Mouse (Mus musculus) heart, embryonic 12.5 days (tissue): ENCODE measurements around the gene Stk4. TPM values are rescaled to one million over a fixed set of nuclear protein-coding genes. Genes with fewer than 3 reads are reported as not detected.

Experiments used
- ATAC-seq: fragments of 200-750 bp; cut with Nextera tagmentation; 2 replicates; pipeline ENCODE4 v1.8.0; 2017; ENCODE audit warnings: moderate TSS enrichment, moderate library complexity; ENCODE audit not compliant: insufficient number of reproducible peaks, low FRiP score
- H3K27ac ChIP-seq: fragments of 300-500 bp; sonication (generic); 2 replicates; pipeline ENCODE4 v1.5.1; 2016; ENCODE audit warnings: mild to moderate bottlenecking, moderate library complexity; ENCODE audit not compliant: poor library complexity, severe bottlenecking
- H3K27me3 ChIP-seq: fragments of 300-500 bp; sonication (generic); replicated peaks from 2 replicates; pipeline ENCODE4 v1.6.1; 2016; ENCODE audit warnings: mild to moderate bottlenecking, moderate library complexity
- H3K36me3 ChIP-seq: fragments of 300-500 bp; sonication (generic); 2 replicates; pipeline ENCODE4 v1.6.1; 2016; ENCODE audit warnings: mild to moderate bottlenecking, moderate library complexity
- H3K4me1 ChIP-seq: fragments of 300-500 bp; sonication (generic); replicated peaks from 2 replicates; pipeline ENCODE4 v1.6.1; 2016; ENCODE audit warnings: mild to moderate bottlenecking
- H3K4me2 ChIP-seq: fragments of 300-500 bp; sonication (generic); 2 replicates; pipeline ENCODE4 v1.6.1; 2016; ENCODE audit warnings: mild to moderate bottlenecking, moderate library complexity
- H3K4me3 ChIP-seq: fragments of 300-500 bp; sonication (generic); 2 replicates; pipeline ENCODE4 v1.5.1; 2016; ENCODE audit warnings: mild to moderate bottlenecking
- H3K9ac ChIP-seq: fragments of 300-500 bp; sonication (generic); 2 replicates; pipeline ENCODE4 v1.6.1; 2016; ENCODE audit warnings: mild to moderate bottlenecking, moderate library complexity
- H3K9me3 ChIP-seq: fragments of 300-500 bp; sonication (generic); replicated peaks from 2 replicates; pipeline ENCODE4 v1.6.1; 2016; ENCODE audit warnings: mild to moderate bottlenecking, moderate library complexity
- WGBS: fragments of 180-500 bp; shearing (Covaris S2); methylation state at CpG from one replicate; pipeline ENCODE4 v1.1.7; 2016; 5-methylcytosine and 5-hydroxymethylcytosine counted together
- polyA plus RNA-seq: library from polyadenylated mRNA; unstranded; fragments of >200 nt; fragmentation: Nextera tagmentation; extraction: Ambion mirVana; gene quantifications from 2 replicates; pipeline ENCODE4 v1.2.1, GENCODE M21; 2016

The Stk4 gene
- polyA plus RNA-seq, 1 experiment from 2014 or later: 22.1 TPM

GRCm38 (mm10) chr2:164152341-164152740, 82.2 kb downstream of the Stk4 start:
- no peak overlapping the region for H3K27ac ChIP-seq
- no peak overlapping the region for H3K4me2 ChIP-seq
- no peak overlapping the region for H3K9ac ChIP-seq
- peaks cover 38% of the 10 kb centered on the region for H3K36me3 ChIP-seq
- H3K4me1 ChIP-seq: peaks cover 22% of the 10 kb centered on the region
- ATAC-seq: no peak
- H3K4me3 ChIP-seq: no peak overlapping the region
- H3K9me3 ChIP-seq: no peaks in the 10 kb centered on the region
- H3K27me3 ChIP-seq: no peaks in the 10 kb centered on the region
- WGBS: 90% methylated on average over 11 of the region's 11 CpGs

GRCm38 (mm10) chr2:164154007-164154406, 83.9 kb downstream of the Stk4 start:
- ATAC-seq: no peak
- H3K36me3 ChIP-seq: peaks cover 38% of the 10 kb centered on the region

GRCm38 (mm10) chr2:164156158-164156557, 86.0 kb downstream of the Stk4 start:
- H3K27ac ChIP-seq: no peak overlapping the region
- no peak overlapping the region for H3K9ac ChIP-seq
- H3K36me3 ChIP-seq: peaks cover 38% of the 10 kb centered on the region
- no peak for ATAC-seq
- 79% methylated on average over 7 of the region's 7 CpGs for WGBS
- H3K4me3 ChIP-seq: no peak overlapping the region
- H3K4me1 ChIP-seq: no peaks in the 10 kb centered on the region
- no peaks in the 10 kb centered on the region for H3K27me3 ChIP-seq
- no peaks in the 10 kb centered on the region for H3K9me3 ChIP-seq
- H3K4me2 ChIP-seq: no peak overlapping the region

More at GRCm38 (mm10) chr2:164154007-164154406, 83.9 kb downstream of the Stk4 start:
- Histone ChIP-seq H3K27me3 (no peaks in the 10 kb centered on the region), H3K27ac (no peak overlapping the region), H3K4me3 (no peak overlapping the region), H3K4me1 (peaks cover 20% of the 10 kb centered on the region), H3K4me2 (no peak overlapping the region), H3K9me3 (no peaks in the 10 kb centered on the region), H3K9ac (no peak overlapping the region)
- 91% methylated on average over 10 of the region's 10 CpGs for WGBS

GRCm38 (mm10) chr2:164158838-164159237, 88.7 kb downstream of the Stk4 start:
- ATAC-seq: no peak
- WGBS: 89% methylated on average over 2 of the region's 2 CpGs

GRCm38 (mm10) chr2:164161515-164162055, 91.5 kb downstream of the Stk4 start:
- H3K27me3 ChIP-seq: peaks cover 26% of the 10 kb centered on the region
- no peak overlapping the region for H3K27ac ChIP-seq
- no peak for ATAC-seq
- H3K4me2 ChIP-seq: no peak overlapping the region
- no peak overlapping the region for H3K9ac ChIP-seq
- WGBS: 77% methylated on average over 11 of the region's 11 CpGs
- H3K9me3 ChIP-seq: no peaks in the 10 kb centered on the region
- no peak overlapping the region for H3K4me3 ChIP-seq
- peaks cover 4% of the 10 kb centered on the region; the same call in 1 of the 2 replicates for H3K36me3 ChIP-seq
- H3K4me1 ChIP-seq: no peaks in the 10 kb centered on the region

More at GRCm38 (mm10) chr2:164158838-164159237, 88.7 kb downstream of the Stk4 start:
- Histone ChIP-seq H3K4me2 (no peak overlapping the region), H3K9me3 (no peaks in the 10 kb centered on the region), H3K4me1 (no peaks in the 10 kb centered on the region), H3K27me3 (no peaks in the 10 kb centered on the region), H3K36me3 (peaks cover 14% of the 10 kb centered on the region), H3K4me3 (no peak overlapping the region), H3K27ac (no peak overlapping the region), H3K9ac (no peak overlapping the region)

GRCm38 (mm10) chr2:164164941-164165340, 94.8 kb downstream of the Stk4 start:
- no peak for ATAC-seq
- WGBS: 79% methylated on average over 5 of the region's 5 CpGs
- Histone ChIP-seq H3K9ac (no peak overlapping the region), H3K4me2 (no peak overlapping the region), H3K36me3 (no peaks in the 10 kb centered on the region), H3K27me3 (peaks cover 60% of the 10 kb centered on the region), H3K27ac (no peak overlapping the region), H3K4me3 (no peak overlapping the region), H3K9me3 (peaks cover 10% of the 10 kb centered on the region; the same call in 1 of the 2 replicates), H3K4me1 (peaks cover 12% of the 10 kb centered on the region)

- Histone ChIP-seq H3K9ac (no peak overlapping the region), H3K27me3 (peaks cover 81% of the 10 kb centered on the region), H3K36me3 (no peaks in the 10 kb centered on the region), H3K4me1 (peaks cover 24% of the 10 kb centered on the region), H3K9me3 (peaks cover 10% of the 10 kb centered on the region; the same call in 1 of the 2 replicates), H3K27ac (no peak overlapping the region), H3K4me3 (peak overlapping the region; percentile 42), H3K4me2 (peak overlapping the region; percentile 70)
- 0 out of 2 replicates have a peak, but pooled peaks have one; percentile 15 for ATAC-seq
- WGBS: 12% methylated on average over 87 of the region's 90 CpGs
Observed at GRCm38 (mm10) chr2:164167752-164168570, 97.8 kb downstream of the Stk4 start.

GRCm38 (mm10) chr2:164168571-164168946, 98.4 kb downstream of the Stk4 start:
- Histone ChIP-seq H3K27ac (no peak overlapping the region), H3K4me2 (peak overlapping the region; percentile 70), H3K4me1 (peaks cover 27% of the 10 kb centered on the region), H3K27me3 (peaks cover 81% of the 10 kb centered on the region), H3K9me3 (peaks cover 10% of the 10 kb centered on the region; the same call in 1 of the 2 replicates), H3K36me3 (no peaks in the 10 kb centered on the region), H3K9ac (no peak overlapping the region), H3K4me3 (peak overlapping the region; percentile 42)
- peak; percentile 41; the same call in 1 of the 2 replicates for ATAC-seq
- WGBS: 8% methylated on average over 42 of the region's 42 CpGs

- no peak for ATAC-seq
- H3K9me3 ChIP-seq: peaks cover 10% of the 10 kb centered on the region; the same call in 1 of the 2 replicates
- H3K4me3 ChIP-seq: peak overlapping the region; percentile 44; the same call in 1 of the 2 replicates
- no peak overlapping the region for H3K27ac ChIP-seq
- H3K27me3 ChIP-seq: peaks cover 67% of the 10 kb centered on the region
- no peaks in the 10 kb centered on the region for H3K36me3 ChIP-seq
- H3K4me2 ChIP-seq: 0 out of 2 replicates have a peak overlapping the region, but pooled peaks have one; percentile 77
- H3K4me1 ChIP-seq: peaks cover 37% of the 10 kb centered on the region
- 11% methylated on average over 11 of the region's 11 CpGs for WGBS
- no peak overlapping the region for H3K9ac ChIP-seq
Observed at GRCm38 (mm10) chr2:164170326-164170725, 100.2 kb downstream of the Stk4 start.

- Histone ChIP-seq H3K4me2 (peak within 1 kb of the TSS; percentile 77), H3K36me3 (no peaks in the 10 kb centered on the region), H3K4me3 (peak within 1 kb of the TSS; percentile 44), H3K9me3 (peaks cover 10% of the 10 kb centered on the region; the same call in 1 of the 2 replicates), H3K27me3 (peaks cover 61% of the 10 kb centered on the region), H3K4me1 (peaks cover 37% of the 10 kb centered on the region), H3K9ac (peak within 1 kb of the TSS; percentile 53), H3K27ac (no peak within 1 kb of the TSS)
- no peak for ATAC-seq
- under 1% methylated on average over 21 of the region's 29 CpGs for WGBS
Observed at GRCm38 (mm10) chr2:164170902-164171301, 100.8 kb downstream of the Stk4 start, which contains the start of gene Kcns1. Gene Kcns1 (minus strand): TSS chr2:164171113.

GRCm38 (mm10) chr2:164173394-164173793, 103.3 kb downstream of the Stk4 start:
- no peak overlapping the region for H3K9ac ChIP-seq
- H3K27ac ChIP-seq: peak overlapping the region; percentile 20; the same call in 1 of the 2 replicates
- 21% methylated on average over 3 of the region's 3 CpGs for WGBS
- peaks cover 50% of the 10 kb centered on the region for H3K27me3 ChIP-seq
- no peaks in the 10 kb centered on the region for H3K36me3 ChIP-seq
- no peak overlapping the region for H3K4me2 ChIP-seq
- ATAC-seq: no peak
- no peak overlapping the region for H3K4me3 ChIP-seq
- peaks cover 29% of the 10 kb centered on the region for H3K4me1 ChIP-seq
- peaks cover 4% of the 10 kb centered on the region; the same call in 1 of the 2 replicates for H3K9me3 ChIP-seq
